Mouse (Mus musculus): ENCODE results near the gene Fam71b. TPM values are rescaled to one million over a fixed set of nuclear protein-coding genes. Genes with fewer than 3 reads are reported as not detected.

Fam71b gene
- total and polyA plus RNA-seq, 3 experiments: not detected

DNA sequence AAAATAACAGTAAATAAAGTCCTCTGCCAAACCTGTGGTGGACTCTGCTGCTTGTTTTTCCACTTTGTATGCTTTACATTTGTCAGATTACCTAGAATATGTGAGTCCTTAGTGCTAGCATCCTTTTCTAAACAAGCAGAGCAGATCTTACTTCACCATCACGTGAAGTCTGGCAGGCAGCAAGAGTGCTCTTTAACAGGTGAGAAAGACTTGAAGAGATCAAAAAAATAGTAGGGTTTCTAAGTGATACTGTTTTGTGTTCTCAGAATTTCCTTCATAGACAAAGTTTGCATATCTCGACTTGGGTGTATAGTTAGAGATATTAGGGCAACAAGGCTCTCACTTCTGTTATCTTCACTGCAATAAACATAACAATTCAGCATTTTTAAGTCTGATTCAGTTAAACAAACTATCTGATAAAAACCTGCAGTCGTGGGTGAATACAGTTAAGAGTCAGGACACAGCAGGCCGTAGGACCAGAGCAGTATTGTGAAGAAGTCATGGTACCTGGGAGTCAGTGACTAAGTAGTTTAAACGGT is 42.7 kb downstream of the Fam71b start (continued):
- TF ChIP-seq JUND (IDR thresholded peaks at IDR 0.05; ENCODE audit: low read depth, low read length) (no peak), MYB (IDR thresholded peaks at IDR 0.05; ENCODE audit: low read depth, low read length) (no peak), ELF1 (IDR thresholded peaks at IDR 0.05; ENCODE audit: low read depth, low read length) (no peak), MYC (IDR thresholded peaks at IDR 0.05; ENCODE audit: low read depth, low read length) (no peak), GABPA (IDR thresholded peaks at IDR 0.05; ENCODE audit: low read depth, low read length) (no peak), RAD21 (IDR thresholded peaks at IDR 0.05; ENCODE audit: low read depth, low read length) (no peak), MAZ (IDR thresholded peaks at IDR 0.05; ENCODE audit: low read depth, low read length) (no peak), CHD2 (IDR thresholded peaks at IDR 0.05; ENCODE audit: low read length) (no peak), CTCF (IDR thresholded peaks at IDR 0.05 in 2 of 3, conservative IDR thresholded peaks at IDR 0.05 in 1 of 3; ENCODE audit: control insufficient read depth in 1 of 3, insufficient read depth in 1 of 3, low read depth in 2 of 3, low read length in 3 of 3, poor library complexity in 1 of 3, severe bottlenecking in 1 of 3) (no peak), POLR2AphosphoS2 (IDR thresholded peaks at IDR 0.05; ENCODE audit: low read length) (peak; percentile 19; the same call in 1 of the 2 replicates), TAL1 (IDR thresholded peaks at IDR 0.05; ENCODE audit: low read length) (no peak; the same call in 1 of the 2 replicates), BHLHE40 (IDR thresholded peaks at IDR 0.05; ENCODE audit: borderline replicate concordance, low read depth, low read length) (peak; percentile 88; the same call in 1 of the 2 replicates), MXI1 (IDR thresholded peaks at IDR 0.05; ENCODE audit: low read depth, low read length) (peak; percentile 62), POLR2A (IDR thresholded peaks at IDR 0.05; ENCODE audit: control insufficient read depth in 1 of 2, insufficient read depth in 1 of 2, low read depth in 1 of 2, low read length in 2 of 2, poor library complexity in 1 of 2) (no peak), GATA1 (IDR thresholded peaks at IDR 0.05; ENCODE audit: low read depth, low read length) (peak; percentile 92)

- Histone ChIP-seq H3K27me3 (ENCODE audit: control insufficient read depth in 1 of 2, insufficient read depth in 2 of 2, low read length in 2 of 2) (no peaks in the 10 kb centered on the region), H3K27ac (ENCODE audit: control insufficient read depth, low read depth, low read length) (no peak overlapping the region; the same call in 1 of the 2 replicates), H3K4me1 (ENCODE audit: control insufficient read depth in 1 of 2, insufficient read depth in 2 of 2, low read length in 2 of 2) (peaks cover 37 to 59% of the 10 kb centered on the region in 2 experiments), H3K79me2 (ENCODE audit: control insufficient read depth, insufficient read depth, low read length, poor library complexity) (peaks cover 35% of the 10 kb centered on the region), H3K9ac (ENCODE audit: control insufficient read depth, low read depth, low read length, poor library complexity, severe bottlenecking) (no peak overlapping the region), H3K36me3 (ENCODE audit: control insufficient read depth in 1 of 2, insufficient read depth in 2 of 2, low read length in 2 of 2) (peaks cover 16 to 63% of the 10 kb centered on the region in 2 experiments), H3K4me3 (ENCODE audit: control insufficient read depth in 1 of 2, insufficient read depth in 1 of 2, low read depth in 2 of 2, low read length in 2 of 2) (no peak overlapping the region), H3K9me3 (replicated peaks; ENCODE audit: insufficient read depth, low read length) (no peaks in the 10 kb centered on the region)
- peak; percentile 98 to 99 for TF ChIP-seq EP300 (IDR thresholded peaks at IDR 0.05; ENCODE audit: low read depth in 1 of 2, low read length in 2 of 2)
- 0 out of 2 replicates have a peak, but pooled peaks have one; percentile 21 for TF ChIP-seq JUND (IDR thresholded peaks at IDR 0.05; ENCODE audit: low read depth, low read length)
- peak; percentile 97 for TF ChIP-seq RCOR1 (IDR thresholded peaks at IDR 0.05; ENCODE audit: low read depth, low read length)
- TF ChIP-seq ETS1 (IDR thresholded peaks at IDR 0.05; ENCODE audit: low read depth, low read length): peak; percentile 92
- TF ChIP-seq RAD21 (IDR thresholded peaks at IDR 0.05; ENCODE audit: low read depth, low read length): no peak
- no peak for TF ChIP-seq E2F4 (IDR thresholded peaks at IDR 0.05; ENCODE audit: borderline replicate concordance, low read depth, low read length)
- TF ChIP-seq POLR2AphosphoS2 (IDR thresholded peaks at IDR 0.05; ENCODE audit: low read length): peak; percentile 91; the same call in 1 of the 2 replicates
- no peak for TF ChIP-seq USF1 (IDR thresholded peaks at IDR 0.05; ENCODE audit: low read depth, low read length)
- peak; percentile 99 for TF ChIP-seq GATA1 (IDR thresholded peaks at IDR 0.05; ENCODE audit: low read depth, low read length)
- 0 out of 2 replicates have a peak, but pooled peaks have one; percentile 13 for TF ChIP-seq HCFC1 (IDR thresholded peaks at IDR 0.05; ENCODE audit: low read depth, low read length)
- TF ChIP-seq MYC (IDR thresholded peaks at IDR 0.05; ENCODE audit: low read depth, low read length): peak; percentile 77; the same call in 1 of the 2 replicates
- peak; percentile 68 for TF ChIP-seq MXI1 (IDR thresholded peaks at IDR 0.05; ENCODE audit: low read depth, low read length)
- peak; percentile 53; the same call in 1 of the 2 replicates for TF ChIP-seq TBP (IDR thresholded peaks at IDR 0.05; ENCODE audit: low read depth, low read length)
- peak in 1 of 2 experiments; percentile 31; a peak in 1 of 4 replicates for TF ChIP-seq POLR2A (IDR thresholded peaks at IDR 0.05; ENCODE audit: control insufficient read depth in 1 of 2, insufficient read depth in 1 of 2, low read depth in 1 of 2, low read length in 2 of 2, poor library complexity in 1 of 2)
- TF ChIP-seq SIN3A (IDR thresholded peaks at IDR 0.05; ENCODE audit: low read length): peak; percentile 87
- peak; percentile 98 for TF ChIP-seq TAL1 (IDR thresholded peaks at IDR 0.05; ENCODE audit: low read length)
- TF ChIP-seq TCF12 (IDR thresholded peaks at IDR 0.05; ENCODE audit: low read depth, low read length): peak; percentile 98
- peak; percentile 9; the same call in 1 of the 2 replicates for TF ChIP-seq MYB (IDR thresholded peaks at IDR 0.05; ENCODE audit: low read depth, low read length)
- TF ChIP-seq ZC3H11A (IDR thresholded peaks at IDR 0.05; ENCODE audit: low read depth, low read length): no peak
- no peak for TF ChIP-seq MAX (IDR thresholded peaks at IDR 0.05; ENCODE audit: low read length)
- TF ChIP-seq ZNF384 (IDR thresholded peaks at IDR 0.05; ENCODE audit: low read depth, low read length): no peak
- peak; percentile 62; the same call in 1 of the 2 replicates for TF ChIP-seq ZMIZ1 (IDR thresholded peaks at IDR 0.05; ENCODE audit: low read depth, low read length)
- no peak for TF ChIP-seq SMC3 (IDR thresholded peaks at IDR 0.05; ENCODE audit: low read depth, low read length)
- no peak for TF ChIP-seq USF2 (IDR thresholded peaks at IDR 0.05; ENCODE audit: borderline replicate concordance in 1 of 2, insufficient read depth in 1 of 2, low read depth in 1 of 2, low read length in 2 of 2)
- no peak for TF ChIP-seq GABPA (IDR thresholded peaks at IDR 0.05; ENCODE audit: low read depth, low read length)
- TF ChIP-seq UBTF (IDR thresholded peaks at IDR 0.05; ENCODE audit: borderline replicate concordance, insufficient read depth, low read depth, low read length): no peak
- no peak; the same call in 1 of the 2 replicates for TF ChIP-seq CHD1 (IDR thresholded peaks at IDR 0.05; ENCODE audit: low read depth, low read length)
- DNase-seq (ENCODE audit: low read depth, low spot score): peak; percentile 94
These were observed 45.4 kb downstream of the Fam71b start for GRCm38 (mm10) chr11:46441774-46442173.
